Mouse (Mus musculus) olfactory bulb, adult 2 months (tissue): ENCODE data around the gene Sema3d.

Experiments used
- CTCF ChIP-seq: fragments of 200-500 bp; IDR thresholded peaks from 2 replicates; pipeline ENCODE4 v1.5.1; 2012; ENCODE audit warnings: low read depth, mild to moderate bottlenecking, low read length, moderate library complexity; ENCODE audit not compliant: insufficient read depth
- POLR2A ChIP-seq: fragments of 200-500 bp; IDR thresholded peaks from 2 replicates; pipeline ENCODE4 v1.6.1; 2012; ENCODE audit warnings: mild to moderate bottlenecking, low read depth, low read length, moderate library complexity; ENCODE audit not compliant: insufficient read depth

DNA sequence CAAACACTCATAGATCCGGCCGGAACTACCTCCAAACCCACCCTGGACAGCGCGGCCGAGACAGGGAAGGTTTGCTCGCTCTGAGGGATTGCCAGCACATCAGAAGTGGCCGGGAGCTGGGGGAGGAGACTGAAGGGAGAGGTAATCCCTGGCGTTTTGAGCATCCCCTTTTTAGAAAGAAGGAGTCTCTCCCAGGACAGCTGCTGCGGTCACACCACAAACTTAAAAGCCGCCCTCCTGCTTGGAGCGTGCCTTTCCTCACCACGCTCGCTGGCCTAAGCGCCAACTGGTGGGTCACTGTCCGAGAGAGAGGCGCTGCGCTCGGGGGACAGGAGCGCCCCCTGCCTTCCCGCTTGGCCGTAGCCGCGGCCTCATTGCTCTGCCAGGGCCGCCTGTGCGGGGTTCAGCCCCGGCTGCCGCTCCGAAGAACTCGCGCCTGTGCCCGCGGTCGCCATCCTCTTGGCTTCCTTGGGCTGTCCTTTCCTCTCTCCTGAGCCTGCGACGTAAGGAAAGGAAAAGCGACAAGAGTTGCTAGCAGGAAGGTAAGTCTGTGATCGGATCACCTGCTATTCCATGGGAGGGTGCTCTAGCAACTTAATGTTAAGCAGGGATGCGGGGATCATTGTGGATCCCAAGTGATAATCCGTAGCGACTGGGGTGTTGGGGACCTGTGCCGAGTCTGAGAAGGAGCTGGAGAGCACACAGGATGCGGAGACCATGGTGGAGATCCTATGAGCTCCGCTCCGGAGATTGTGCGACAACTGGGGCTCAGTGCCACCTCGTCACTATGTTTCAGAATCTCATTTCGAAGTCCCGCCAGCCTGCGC is at the start of gene Sema3d:
- TF ChIP-seq POLR2A (no peak), CTCF (peak; percentile 70)
